Mouse (Mus musculus) macrophage (primary cell): ENCODE results near the gene Ipp. TPM values are rescaled to one million over a fixed set of nuclear protein-coding genes. Genes with fewer than 3 reads are reported as not detected.
A peak's percentile ranks its signal among the peaks of the same experiment; 100 is the strongest.

Source experiments
- H3K27ac ChIP-seq: fragments of 350-480 bp; formaldehyde crosslinking; 2 replicates; pipeline ENCODE4 v1.9.0; 2021
- H3K36me3 ChIP-seq: fragments of 350-480 bp; formaldehyde crosslinking; 2 replicates; pipeline ENCODE4 v1.9.0; 2021; ENCODE audit errors: inconsistent target
- H3K4me3 ChIP-seq: fragments of 350-480 bp; formaldehyde crosslinking; 2 replicates; pipeline ENCODE4 v1.9.0; 2021; ENCODE audit errors: inconsistent target
- H3K79me2 ChIP-seq: fragments of 350-480 bp; formaldehyde crosslinking; 2 replicates; pipeline ENCODE4 v1.9.0; 2021; ENCODE audit errors: inconsistent target
- WGBS: methylation state at CpG from one replicate; pipeline ENCODE4 v1.1.7; 2026; ENCODE audit warnings: inconsistent platforms; ENCODE audit not compliant: missing documents; 5-methylcytosine and 5-hydroxymethylcytosine counted together
- polyA plus RNA-seq: library from polyadenylated mRNA; stranded (reverse); fragments of 250-400 nt; gene quantifications from 3 replicates; pipeline ENCODE4 v1.2.4, GENCODE M21; 2018; ENCODE audit warnings: inconsistent platforms

Ipp gene
- polyA plus RNA-seq, 1 experiment from 2014 or later, result 4.3 TPM

DNA sequence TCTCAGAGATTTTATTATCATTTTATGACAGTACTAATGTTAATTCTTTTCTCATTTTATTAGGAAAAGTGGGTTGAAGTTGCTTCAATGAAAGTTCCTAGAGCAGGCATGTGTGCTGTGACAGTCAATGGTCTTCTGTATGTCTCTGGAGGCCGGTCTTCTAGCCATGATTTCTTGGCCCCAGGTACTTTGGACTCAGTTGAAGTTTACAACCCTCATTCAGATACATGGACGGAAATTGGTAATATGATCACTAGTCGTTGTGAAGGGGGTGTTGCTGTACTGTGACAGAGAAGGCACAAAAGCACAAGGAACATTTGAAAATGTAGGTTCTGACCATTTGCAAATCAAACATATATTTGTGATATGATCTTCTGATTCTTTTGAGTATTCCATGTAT, 30.4 kb downstream of the Ipp start:
- no peaks in the 10 kb centered on the region for H3K79me2 ChIP-seq
- H3K4me3 ChIP-seq, result no peak overlapping the region
- no peaks in the 10 kb centered on the region for H3K36me3 ChIP-seq
- no peak overlapping the region for H3K27ac ChIP-seq
- WGBS, result 97% methylated on average over 3 of the region's 3 CpGs

DNA sequence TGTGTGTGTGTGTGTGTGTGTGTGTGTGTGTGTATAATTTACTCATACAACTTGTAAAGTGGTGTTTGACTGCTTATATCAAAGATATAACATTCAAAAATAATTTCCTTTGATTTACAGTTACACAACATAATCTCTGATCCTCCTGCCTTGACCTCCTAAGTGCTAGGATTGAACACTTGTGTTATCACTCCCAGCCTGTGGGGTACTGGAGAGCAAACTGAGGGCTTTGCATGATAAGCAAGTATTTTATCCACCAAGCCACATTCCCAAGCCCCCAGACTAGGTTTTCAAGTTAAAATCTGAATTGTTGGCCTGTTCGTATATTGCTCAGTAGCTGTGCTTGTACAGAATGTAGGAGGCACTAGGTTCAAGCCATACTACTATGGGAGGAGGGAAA, 43.1 kb downstream of the Ipp start:
- WGBS, result 100% methylated on average over 1 of the region's 1 CpGs
- H3K79me2 ChIP-seq, result peaks cover 9% of the 10 kb centered on the region
- H3K36me3 ChIP-seq, result peaks cover 12% of the 10 kb centered on the region; the same call in 1 of the 2 replicates
- no peak overlapping the region for H3K4me3 ChIP-seq
- H3K27ac ChIP-seq, result no peak overlapping the region

DNA sequence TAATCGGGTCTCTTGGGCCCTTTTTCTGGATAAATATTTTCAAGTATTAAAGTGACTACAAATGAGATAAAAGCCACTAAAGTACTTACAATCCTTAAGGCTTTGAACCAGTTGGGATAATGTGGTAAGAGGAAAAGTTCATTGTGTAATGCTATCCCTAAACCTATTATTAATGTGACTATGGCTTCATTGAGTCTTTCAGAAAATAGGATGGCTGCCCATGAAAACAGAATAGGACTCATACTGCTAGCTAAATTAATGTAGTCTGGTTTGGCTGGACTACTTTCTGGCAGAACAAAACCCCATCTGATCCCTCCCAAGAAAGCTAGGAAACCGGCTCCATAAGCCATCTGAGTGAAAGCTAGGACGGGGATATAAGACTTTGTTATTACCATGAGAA, 45.7 kb downstream of the Ipp start:
- no peak overlapping the region for H3K4me3 ChIP-seq
- H3K79me2 ChIP-seq, result peaks cover 17% of the 10 kb centered on the region
- no peak overlapping the region for H3K27ac ChIP-seq
- H3K36me3 ChIP-seq, result peaks cover 12% of the 10 kb centered on the region; the same call in 1 of the 2 replicates
- 89% methylated on average over 3 of the region's 3 CpGs for WGBS

DNA sequence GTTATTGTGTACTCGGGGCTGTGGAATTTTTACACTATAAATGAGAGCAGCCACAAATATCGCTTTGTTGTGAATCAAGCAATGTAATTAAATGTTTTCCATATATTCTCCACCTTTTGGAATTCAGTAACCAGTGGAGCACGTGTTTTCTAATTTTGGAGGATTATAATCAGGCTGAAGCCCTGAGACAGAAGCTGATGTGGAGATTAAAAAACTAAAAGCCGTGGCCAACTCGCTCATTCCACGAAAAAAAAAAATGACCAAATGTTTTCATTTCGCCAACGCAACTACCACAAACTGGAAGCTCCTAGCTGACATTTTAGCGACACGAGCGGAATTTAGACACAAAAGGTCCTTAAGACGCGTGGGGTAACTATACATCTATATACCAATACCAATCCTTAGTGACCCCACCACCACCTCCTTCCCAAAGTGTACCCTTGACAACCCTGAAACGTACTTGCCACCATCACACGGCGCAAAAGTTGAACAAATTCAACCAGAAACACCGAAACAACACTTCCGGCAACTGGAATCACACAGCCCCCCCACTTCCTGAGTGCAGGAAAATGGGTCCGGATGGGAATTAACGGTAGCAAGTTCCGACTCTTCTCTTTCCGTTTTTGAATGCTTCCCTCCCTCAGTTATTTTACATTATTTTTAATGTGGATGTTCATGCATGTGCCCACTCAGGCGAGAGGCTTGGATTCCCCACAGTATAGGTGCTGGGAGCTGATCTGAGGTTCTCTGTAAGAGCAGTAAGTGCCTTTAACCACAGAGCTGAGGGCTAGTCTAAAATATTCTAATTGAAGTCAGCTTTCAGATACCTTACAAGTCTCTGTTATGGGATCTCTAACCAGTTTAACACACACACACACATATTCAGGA, 48.3 kb downstream of the Ipp start, which contains the start of gene Tmem69:
Tmem69 (minus strand) TSS at position 524 of the 888 bp plus-strand sequence.
- Histone ChIP-seq H3K27ac (peak within 1 kb of the TSS; percentile 95), H3K79me2 (peaks cover 43% of the 10 kb centered on the region), H3K4me3 (peak within 1 kb of the TSS; percentile 85), H3K36me3 (peaks cover 12% of the 10 kb centered on the region; the same call in 1 of the 2 replicates)
- 3% methylated on average over 23 of the region's 23 CpGs for WGBS

DNA sequence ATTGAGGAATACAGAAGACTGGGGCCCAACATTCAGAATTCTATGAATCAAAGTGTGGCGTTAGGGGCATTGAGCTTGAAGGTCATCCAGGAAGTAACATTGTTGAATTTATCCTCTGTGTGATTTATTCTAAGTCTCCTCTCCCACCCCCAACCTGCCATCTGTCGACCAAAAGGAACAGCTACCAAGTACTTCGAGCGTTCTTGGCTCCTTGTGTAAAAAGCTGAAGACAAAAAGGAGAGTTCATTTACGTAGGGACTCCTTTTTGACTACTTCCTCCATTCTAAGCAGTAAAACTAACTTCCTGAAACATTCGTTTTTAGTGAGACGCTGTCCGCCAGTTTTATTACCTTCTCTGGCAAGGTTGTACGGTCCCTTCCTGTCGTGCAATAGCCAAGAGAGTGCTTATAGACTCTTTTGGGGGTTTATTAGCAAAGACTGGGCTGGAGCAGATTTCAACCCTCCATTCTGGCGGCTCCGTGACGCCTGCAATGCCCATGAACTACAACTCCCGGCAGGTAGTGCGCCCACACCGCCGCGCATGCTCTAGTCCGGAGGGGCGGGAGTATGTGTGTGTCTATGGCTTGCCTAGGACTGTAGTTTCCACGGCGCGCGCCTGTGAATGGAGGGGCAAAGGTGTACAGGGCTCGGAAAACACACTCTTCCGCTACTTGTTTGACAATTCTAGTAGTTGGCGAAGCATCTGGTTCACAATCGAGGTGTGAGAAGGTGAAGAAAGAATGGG, 49.4 kb downstream of the Ipp start:
- Histone ChIP-seq H3K4me3 (peak overlapping the region; percentile 85), H3K36me3 (peaks cover 12% of the 10 kb centered on the region; the same call in 1 of the 2 replicates), H3K79me2 (peaks cover 54% of the 10 kb centered on the region), H3K27ac (peak overlapping the region; percentile 95)
- WGBS, result 1% methylated on average over 28 of the region's 28 CpGs

DNA sequence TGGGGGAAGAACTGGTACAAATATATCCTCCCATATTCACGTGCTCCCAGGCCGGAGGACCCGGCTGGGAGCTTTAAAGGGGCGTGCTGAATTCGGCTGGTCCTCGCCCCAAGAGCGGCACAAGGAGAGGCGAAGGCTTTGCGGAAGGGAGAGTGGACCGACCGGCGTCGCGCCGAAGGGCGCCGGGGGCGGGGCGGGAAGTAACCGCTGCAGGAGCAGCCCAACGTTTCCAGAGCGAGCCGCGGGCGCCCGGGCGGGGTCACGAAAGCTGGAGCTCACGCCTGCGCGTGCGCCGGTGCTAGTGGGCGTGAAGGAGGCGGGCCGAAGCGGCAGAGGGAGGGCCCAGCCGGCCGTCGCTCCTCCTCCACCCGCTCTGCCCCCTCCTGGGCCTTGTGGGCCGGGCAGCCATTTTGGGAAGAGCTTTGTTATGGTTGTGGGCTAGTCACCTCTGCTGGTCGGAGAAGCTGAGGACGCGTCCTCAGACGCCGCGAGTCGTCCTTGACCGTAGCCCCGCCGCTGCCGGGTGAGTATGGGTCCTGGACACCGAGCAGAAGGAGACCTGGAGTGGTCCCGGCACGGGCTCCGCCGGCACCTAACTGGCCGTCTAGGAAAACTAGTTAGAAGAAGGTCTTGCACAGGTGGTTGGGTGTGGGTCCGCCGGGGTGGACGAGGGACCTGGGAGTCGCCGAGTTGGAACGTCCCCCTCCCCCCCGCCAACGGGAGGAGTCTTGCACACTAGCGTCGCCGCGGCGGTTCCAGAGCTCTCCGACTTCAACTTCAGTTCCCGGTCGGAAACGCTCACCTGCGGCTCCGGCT, 50.2 kb downstream of the Ipp start, which contains the start of gene Gpbp1l1:
Gpbp1l1 (plus strand) TSS at position 353 of the 816 bp plus-strand sequence.
- peak within 1 kb of the TSS; percentile 95 for H3K27ac ChIP-seq
- peaks cover 12% of the 10 kb centered on the region; the same call in 1 of the 2 replicates for H3K36me3 ChIP-seq
- peaks cover 62% of the 10 kb centered on the region for H3K79me2 ChIP-seq
- WGBS, result 0% methylated on average over 57 of the region's 78 CpGs
- peak within 1 kb of the TSS; percentile 89 for H3K4me3 ChIP-seq

DNA sequence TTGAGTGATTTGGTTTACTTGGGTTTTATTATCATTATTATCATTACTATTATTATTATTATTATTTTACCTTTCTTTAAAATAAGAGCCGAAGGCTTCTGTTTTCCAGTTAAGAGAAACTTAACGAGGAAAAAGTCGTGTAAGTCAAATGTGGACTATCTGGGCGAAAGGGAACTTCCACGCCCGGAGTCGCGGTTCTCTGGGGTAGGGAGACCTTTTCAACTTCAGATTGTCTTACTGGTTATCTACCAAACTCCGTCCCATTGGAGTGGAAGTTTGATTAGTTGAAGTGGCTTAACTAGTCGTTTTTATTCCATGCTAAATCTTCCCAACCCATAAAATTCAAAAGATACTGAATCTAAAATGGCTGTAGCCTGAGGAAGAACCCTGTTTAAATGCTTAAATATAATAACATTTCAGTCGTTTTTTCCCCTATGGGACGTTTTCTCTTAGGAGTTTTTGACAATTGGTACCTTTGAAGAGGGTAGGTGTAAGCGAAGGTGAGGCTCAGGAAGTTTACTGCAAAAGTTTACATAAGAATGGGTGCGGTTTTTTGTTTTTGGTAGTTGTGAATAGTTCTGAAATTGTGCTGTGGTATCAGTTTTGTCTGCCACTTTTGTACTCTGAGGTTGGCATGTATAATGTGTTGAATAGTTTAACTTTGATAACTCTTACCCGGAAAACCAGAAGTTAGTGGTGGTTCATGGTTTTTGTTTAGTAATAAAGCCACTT, 51.0 kb downstream of the Ipp start:
- Histone ChIP-seq H3K4me3 (peak overlapping the region; percentile 89), H3K27ac (peak overlapping the region; percentile 71), H3K79me2 (peaks cover 70% of the 10 kb centered on the region), H3K36me3 (peaks cover 8% of the 10 kb centered on the region; the same call in 1 of the 2 replicates)
- WGBS, result 1% methylated on average over 15 of the region's 15 CpGs

Other genes starting within 250 kb of the Ipp start
- gene Mast2, start 43.4 kb upstream of the Ipp start, polyA plus RNA-seq, result 9.9 to 19.9 TPM (median 12.8 TPM) in 3 replicates
- 13.0 to 21.0 TPM (median 16.1 TPM) in 3 replicates for gene Tmem69, start 48.4 kb downstream of the Ipp start, polyA plus RNA-seq
- gene Gpbp1l1, start 50.1 kb downstream of the Ipp start, polyA plus RNA-seq, result 27.3 to 40.2 TPM (median 37.7 TPM) in 3 replicates
- gene Ccdc17, start 89.1 kb downstream of the Ipp start, polyA plus RNA-seq, result 1.6 to 2.2 TPM (median 2.2 TPM) in 3 replicates
- 25.6 to 55.5 TPM (median 47.9 TPM) in 3 replicates for gene Nasp, start 120.4 kb downstream of the Ipp start, polyA plus RNA-seq
- 1,138 to 1,978 TPM (median 1,711 TPM) in 3 replicates for gene Akr1a1, start 144.1 kb downstream of the Ipp start, polyA plus RNA-seq
- 1,330 to 1,969 TPM (median 1,907 TPM) in 3 replicates for gene Prdx1, start 178.0 kb downstream of the Ipp start, polyA plus RNA-seq
- 5.1 to 10.4 TPM (median 9.4 TPM) in 3 replicates for gene Mmachc, start 200.9 kb downstream of the Ipp start, polyA plus RNA-seq
- 7.9 to 32.9 TPM (median 10.8 TPM) in 3 replicates for gene Ccdc163, start 201.0 kb downstream of the Ipp start, polyA plus RNA-seq
- 3.1 to 8.1 TPM (median 7.1 TPM) in 3 replicates for gene Tesk2, start 213.4 kb downstream of the Ipp start, polyA plus RNA-seq